Mouse (Mus musculus) embryo, embryonic 11.5 days (tissue): ENCODE measurements around the gene Vmn2r28.
"Not testable (repeated sequence)": the region's sequence is repeated elsewhere in the genome, so short reads cannot be mapped to it uniquely, and the experiment has no call there.

ENCODE experiments used
- DNase-seq: peaks from one replicate; pipeline ENCODE4 v3.0.0-alpha.2; 2012; ENCODE audit warnings: low read depth, low spot score

Gene Vmn2r28

DNA sequence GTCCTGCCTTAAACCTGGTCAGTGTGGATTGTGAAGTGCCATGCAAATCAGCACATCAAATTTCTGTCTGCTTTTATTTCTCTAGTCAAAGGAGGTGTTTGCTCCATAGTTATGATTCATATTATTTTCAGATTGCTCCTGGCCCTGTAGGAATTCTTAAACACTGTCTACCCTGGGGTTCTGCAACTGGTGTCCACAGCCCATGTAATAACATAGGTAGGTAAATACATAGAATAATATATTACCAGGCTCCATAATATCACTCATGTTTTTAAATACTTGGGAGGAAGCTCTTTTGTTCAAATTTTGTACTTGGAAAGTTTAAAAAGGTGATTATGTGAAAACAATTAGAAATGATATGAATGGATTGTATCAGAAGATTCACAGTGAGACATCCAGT is at the start of gene Vmn2r28:
Gene Vmn2r28, minus strand, starts transcription at position 101 of the 400 bp plus-strand sequence.
- DNase-seq, result not testable (repeated sequence)

DNA sequence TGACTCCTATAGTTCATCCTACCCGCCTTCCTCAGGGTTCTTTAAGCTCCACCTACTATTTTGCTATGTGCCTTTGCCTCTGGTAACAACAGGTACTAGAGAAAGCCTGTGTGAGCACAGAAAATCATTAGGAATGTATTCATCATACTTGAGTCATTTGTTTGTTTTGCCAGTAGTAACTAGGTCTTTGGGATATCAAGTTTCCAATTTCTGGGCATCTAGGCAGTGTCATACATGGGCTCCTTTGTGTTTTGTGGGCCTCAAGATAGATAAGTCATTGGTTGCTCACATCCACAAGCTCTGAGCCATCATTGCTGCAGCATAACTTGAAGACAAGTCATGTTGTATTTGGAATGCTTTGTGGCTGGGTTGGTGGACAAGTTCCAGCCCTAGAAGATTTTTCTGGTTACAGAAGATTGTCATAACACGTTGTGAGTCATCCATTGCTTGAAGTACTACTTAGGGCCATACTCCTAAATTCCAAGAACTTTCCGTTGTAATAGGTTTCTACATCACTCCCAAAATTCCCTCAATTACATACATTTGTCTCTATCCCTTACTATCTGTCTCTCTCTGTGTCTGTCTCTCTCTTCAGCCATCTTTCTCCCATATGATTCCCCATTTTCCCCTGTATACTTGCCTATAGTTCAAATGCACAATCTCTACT is 47.1 kb upstream of the Vmn2r28 start:
- DNase-seq, result not testable (repeated sequence)

GRCm38 (mm10) chr7:5456674-5457073 is 37.1 kb downstream of the Vmn2r28 start, which contains the start of gene Vmn1r59:
Gene Vmn1r59, minus strand, starts transcription at chr7:5456774.
- DNase-seq, result no peak

GRCm38 (mm10) chr7:5454011-5454410 is 39.7 kb downstream of the Vmn2r28 start:
- not testable (repeated sequence) for DNase-seq

GRCm38 (mm10) chr7:5448627-5449026 is 45.1 kb downstream of the Vmn2r28 start:
- DNase-seq, result no peak
